Mouse (Mus musculus) embryonic facial prominence, embryonic 11.5 days (tissue): ENCODE measurements around the gene Pipox. TPM values are rescaled to one million over a fixed set of nuclear protein-coding genes. Genes with fewer than 3 reads are reported as not detected.
A peak's percentile ranks its signal among the peaks of the same experiment; 100 is the strongest.

ENCODE experiments used
- ATAC-seq: fragments of 200-750 bp; cut with Nextera tagmentation; replicated peaks from 2 replicates; pipeline ENCODE4 v1.8.0; 2017; ENCODE audit warnings: low read depth; ENCODE audit not compliant: insufficient number of reproducible peaks, low FRiP score, low TSS enrichment
- DNase-seq: peaks from one replicate; pipeline ENCODE4 v3.0.0-alpha.2; 2015; ENCODE audit warnings: low spot score
- H3K27ac ChIP-seq: fragments of 300-500 bp; sonication (generic); replicated peaks from 2 replicates; pipeline ENCODE4 v1.5.1; 2014; ENCODE audit warnings: mild to moderate bottlenecking, low read depth, low read length, control low read depth
- H3K27me3 ChIP-seq: fragments of 300-500 bp; sonication (generic); 2 replicates; pipeline ENCODE4 v1.6.1; 2014; ENCODE audit warnings: mild to moderate bottlenecking, low read length, moderate library complexity, mixed read lengths; ENCODE audit not compliant: control insufficient read depth, insufficient read depth
- H3K36me3 ChIP-seq: fragments of 300-500 bp; sonication (generic); replicated peaks from 2 replicates; pipeline ENCODE4 v1.6.1; 2014; ENCODE audit warnings: low read depth, mild to moderate bottlenecking, low read length, moderate library complexity, mixed read lengths; ENCODE audit not compliant: control insufficient read depth, insufficient read depth
- H3K4me1 ChIP-seq: fragments of 300-500 bp; sonication (generic); 2 replicates; pipeline ENCODE4 v1.6.1; 2014; ENCODE audit warnings: low read length, mixed read lengths; ENCODE audit not compliant: control insufficient read depth, insufficient read depth
- H3K4me2 ChIP-seq: fragments of 300-500 bp; sonication (generic); 2 replicates; pipeline ENCODE4 v1.6.1; 2014; ENCODE audit warnings: low read depth, mild to moderate bottlenecking, control low read depth, low read length, moderate library complexity
- H3K4me3 ChIP-seq: fragments of 300-500 bp; sonication (generic); 2 replicates; pipeline ENCODE4 v1.5.1; 2014; ENCODE audit warnings: low read depth, low read length, control low read depth
- H3K9ac ChIP-seq: fragments of 300-500 bp; sonication (generic); replicated peaks from 2 replicates; pipeline ENCODE4 v1.6.1; 2014; ENCODE audit warnings: mild to moderate bottlenecking, control low read depth, low read length
- H3K9me3 ChIP-seq: fragments of 300-500 bp; sonication (generic); replicated peaks from 2 replicates; pipeline ENCODE4 v1.6.1; 2016; ENCODE audit warnings: mild to moderate bottlenecking, low read length, inconsistent platforms, mixed read lengths; ENCODE audit not compliant: control insufficient read depth
- WGBS: fragments of 180-500 bp; shearing (Covaris S2); extraction: QIAGEN DNeasy Blood & Tissue Kit; methylation state at CpG from one replicate; pipeline ENCODE4 v1.1.7; 2014; 5-methylcytosine and 5-hydroxymethylcytosine counted together
- polyA plus RNA-seq: library from polyadenylated mRNA; unstranded; fragments of >200 nt; fragmentation: Nextera tagmentation; extraction: Ambion mirVana; gene quantifications from 2 replicates; pipeline ENCODE4 v1.2.1, GENCODE M21; 2014

Gene Pipox
- polyA plus RNA-seq, 1 experiment from 2014 or later = 3.0 TPM

- peaks cover 8% of the 10 kb centered on the region for H3K4me1 ChIP-seq
Measured at GRCm38 (mm10) chr11:77872685-77873084, 21.2 kb downstream of the Pipox start.

GRCm38 (mm10) chr11:77872236-77872635, 21.7 kb downstream of the Pipox start:
- 2% methylated on average over 11 of the region's 11 CpGs for WGBS
- no peaks in the 10 kb centered on the region for H3K9me3 ChIP-seq
- DNase-seq (no peak), ATAC-seq (0 out of 2 replicates have a peak, but pooled peaks have one; percentile 5)
- H3K27me3 ChIP-seq = no peaks in the 10 kb centered on the region
- H3K36me3 ChIP-seq = no peaks in the 10 kb centered on the region
- no peak overlapping the region; the same call in 1 of the 2 replicates for H3K4me2 ChIP-seq
- no peak overlapping the region for H3K27ac ChIP-seq
- no peak overlapping the region for H3K4me3 ChIP-seq
- peaks cover 8% of the 10 kb centered on the region for H3K4me1 ChIP-seq
- no peak overlapping the region; the same call in 1 of the 2 replicates for H3K9ac ChIP-seq

More at GRCm38 (mm10) chr11:77872685-77873084, 21.2 kb downstream of the Pipox start:
- Histone ChIP-seq H3K9me3 (no peaks in the 10 kb centered on the region), H3K4me2 (no peak overlapping the region), H3K4me3 (no peak overlapping the region), H3K36me3 (no peaks in the 10 kb centered on the region), H3K27ac (no peak overlapping the region), H3K9ac (no peak overlapping the region; the same call in 1 of the 2 replicates), H3K27me3 (no peaks in the 10 kb centered on the region)
- 5% methylated on average over 7 of the region's 7 CpGs for WGBS
- DNase-seq (no peak), ATAC-seq (no peak)

GRCm38 (mm10) chr11:77871436-77871835, 22.5 kb downstream of the Pipox start:
- no peak for DNase-seq
- WGBS = 33% methylated on average over 4 of the region's 4 CpGs
- no peak for ATAC-seq
- H3K4me3 ChIP-seq = no peak overlapping the region
- no peaks in the 10 kb centered on the region for H3K9me3 ChIP-seq
- no peak overlapping the region for H3K27ac ChIP-seq
- no peak overlapping the region for H3K4me2 ChIP-seq
- H3K27me3 ChIP-seq = no peaks in the 10 kb centered on the region
- H3K9ac ChIP-seq = no peak overlapping the region
- H3K36me3 ChIP-seq = no peaks in the 10 kb centered on the region
- H3K4me1 ChIP-seq = peaks cover 8% of the 10 kb centered on the region

GRCm38 (mm10) chr11:77867419-77868083, 26.3 kb downstream of the Pipox start:
- 12% methylated on average over 10 of the region's 12 CpGs for WGBS
- Histone ChIP-seq H3K4me2 (no peak overlapping the region), H3K9me3 (no peaks in the 10 kb centered on the region), H3K27ac (no peak overlapping the region), H3K27me3 (no peaks in the 10 kb centered on the region), H3K4me3 (no peak overlapping the region), H3K36me3 (no peaks in the 10 kb centered on the region), H3K9ac (no peak overlapping the region), H3K4me1 (peaks cover 8% of the 10 kb centered on the region)
- no peak for DNase-seq
- ATAC-seq = no peak

- Histone ChIP-seq H3K27ac (no peak overlapping the region), H3K4me3 (no peak overlapping the region), H3K4me1 (peaks cover 4% of the 10 kb centered on the region), H3K4me2 (no peak overlapping the region), H3K9ac (no peak overlapping the region), H3K36me3 (no peaks in the 10 kb centered on the region; the same call in 1 of the 2 replicates), H3K27me3 (no peaks in the 10 kb centered on the region), H3K9me3 (no peaks in the 10 kb centered on the region)
- DNase-seq (no peak), ATAC-seq (no peak)
- 68% methylated on average over 12 of the region's 12 CpGs for WGBS
Measured at GRCm38 (mm10) chr11:77864771-77865170, 29.1 kb downstream of the Pipox start.

GRCm38 (mm10) chr11:77862887-77863286, 31.0 kb downstream of the Pipox start:
- no peak overlapping the region for H3K9ac ChIP-seq
- H3K4me1 ChIP-seq = no peaks in the 10 kb centered on the region; the same call in 1 of the 2 replicates
- no peak overlapping the region for H3K4me3 ChIP-seq
- no peak for DNase-seq
- no peaks in the 10 kb centered on the region; the same call in 1 of the 2 replicates for H3K27me3 ChIP-seq
- ATAC-seq = no peak
- no peaks in the 10 kb centered on the region; the same call in 1 of the 2 replicates for H3K36me3 ChIP-seq
- H3K9me3 ChIP-seq = no peaks in the 10 kb centered on the region
- 85% methylated on average over 7 of the region's 7 CpGs for WGBS
- no peak overlapping the region for H3K4me2 ChIP-seq
- H3K27ac ChIP-seq = no peak overlapping the region

- Histone ChIP-seq H3K4me1 (no peaks in the 10 kb centered on the region; the same call in none of the 2 replicates), H3K9me3 (no peaks in the 10 kb centered on the region), H3K27ac (no peak overlapping the region), H3K4me3 (no peak overlapping the region), H3K27me3 (no peaks in the 10 kb centered on the region; the same call in 1 of the 2 replicates), H3K4me2 (no peak overlapping the region), H3K9ac (no peak overlapping the region), H3K36me3 (no peaks in the 10 kb centered on the region; the same call in 1 of the 2 replicates)
- ATAC-seq (no peak), DNase-seq (no peak)
- 79% methylated on average over 9 of the region's 9 CpGs for WGBS
Measured at GRCm38 (mm10) chr11:77860947-77861346, 32.9 kb downstream of the Pipox start.

GRCm38 (mm10) chr11:77858589-77858988, 35.3 kb downstream of the Pipox start:
- Histone ChIP-seq H3K27me3 (no peaks in the 10 kb centered on the region; the same call in 1 of the 2 replicates), H3K4me3 (no peak overlapping the region), H3K4me1 (peaks cover 6% of the 10 kb centered on the region), H3K36me3 (no peaks in the 10 kb centered on the region; the same call in 1 of the 2 replicates), H3K4me2 (no peak overlapping the region), H3K9me3 (no peaks in the 10 kb centered on the region), H3K27ac (no peak overlapping the region), H3K9ac (no peak overlapping the region)
- WGBS = 35% methylated on average over 9 of the region's 9 CpGs
- ATAC-seq (no peak), DNase-seq (no peak)
